Comparison of ENCODE assay signal across 9 mouse cellular contexts in the genomic region with DNA sequence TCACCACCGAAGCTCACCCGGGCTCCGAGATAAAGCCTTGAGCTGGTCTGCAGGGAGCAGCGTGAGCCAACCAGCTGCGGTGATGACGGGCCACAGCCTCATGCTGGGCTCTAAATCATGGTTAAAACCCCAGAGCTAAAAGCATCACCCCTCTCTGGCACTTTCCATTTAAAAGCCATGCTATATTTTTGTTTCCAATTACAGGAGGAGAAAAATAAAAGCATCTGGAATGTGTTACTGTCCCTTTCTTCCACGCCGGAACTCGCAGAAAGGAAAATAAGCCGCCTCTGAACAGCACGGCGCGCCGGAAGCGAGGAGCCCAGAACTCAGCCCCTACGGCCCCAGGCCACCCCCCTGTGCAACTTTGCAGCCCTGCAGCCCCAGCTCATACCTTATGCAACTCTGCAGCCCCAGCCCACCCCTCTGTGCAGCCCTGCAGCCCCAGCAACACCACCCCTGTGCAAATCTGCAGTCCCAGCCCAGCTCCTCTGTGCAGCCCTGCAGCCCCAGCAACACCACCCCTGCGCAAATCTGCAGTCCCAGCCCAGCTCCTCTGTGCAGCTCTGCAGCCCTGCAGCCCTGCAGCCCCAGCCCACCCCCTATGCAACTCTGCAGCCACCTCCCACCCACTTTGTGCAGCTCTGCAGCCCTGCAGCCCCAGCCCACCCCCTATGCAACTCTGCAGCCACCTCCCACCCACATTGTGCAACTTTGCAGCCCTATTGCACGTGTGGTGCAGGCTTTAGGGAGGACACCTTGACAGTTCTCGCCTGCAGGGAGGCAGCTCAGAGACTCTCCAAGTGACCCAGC.
A peak's percentile ranks its signal among the peaks of the same experiment; 100 is the strongest.
DNase-seq lines count a peak whose midpoint lies in the region; ATAC-seq and TF ChIP-seq lines count a peak whose summit lies in the region.
"Had no signal": no experiment of that assay in that cellular context is flagged by ENCODE, and none has a peak within 500 bp of the region (broad histone marks: within the 10 kb centered on the region; RNA-seq: fewer than 3 reads in every experiment).

No protein-coding gene starts in this region.

- 27% methylated on average over 19 of the region's 19 CpGs for WGBS in intestine, embryonic 14.5 days
- WGBS in intestine, postnatal 0 days = 38% methylated on average over 19 of the region's 19 CpGs
- 35% methylated on average over 19 of the region's 19 CpGs for WGBS in forebrain, embryonic 11.5 days
- WGBS in limb, embryonic 11.5 days = 6% methylated on average over 19 of the region's 19 CpGs

- no peaks in the 10 kb centered on the region for H3K27me3 ChIP-seq in intestine, embryonic 14.5 days (replicated peaks; ENCODE audit: control insufficient read depth, insufficient read depth, low read length)
- no peaks in the 10 kb centered on the region for H3K27me3 ChIP-seq in intestine, postnatal 0 days (replicated peaks; ENCODE audit: control insufficient read depth, insufficient read depth, low read length)
- H3K27me3 ChIP-seq in forebrain, embryonic 11.5 days (ENCODE audit: control insufficient read depth, insufficient read depth, low read length) = no peaks in the 10 kb centered on the region
- no peaks in the 10 kb centered on the region for H3K27me3 ChIP-seq in limb, embryonic 11.5 days (ENCODE audit: control insufficient read depth, insufficient read depth, low read length)

- intact Hi-C loops in heart, postnatal 14 days (cut with DNase I) = loop anchor here (5.0 to 10.0 kb wide), 3 partner anchors 83 to 245 kb away; a partner anchor contains a TSS

- H3K27ac ChIP-seq in intestine, embryonic 14.5 days (ENCODE audit: low read depth) = peak overlapping the region; percentile 85
- H3K27ac ChIP-seq in intestine, postnatal 0 days (ENCODE audit: low read depth, low read length) = no peak overlapping the region
- H3K27ac ChIP-seq in forebrain, embryonic 11.5 days (ENCODE audit: low read depth, low read length) = no peak overlapping the region
- peak overlapping the region; percentile 94 for H3K27ac ChIP-seq in limb, embryonic 11.5 days (replicated peaks; ENCODE audit: low read depth, low read length)

- no peak overlapping the region for H3K9ac ChIP-seq in intestine, embryonic 14.5 days (ENCODE audit: low read length)
- no peak overlapping the region for H3K9ac ChIP-seq in intestine, postnatal 0 days (ENCODE audit: low read depth, low read length)
- H3K9ac ChIP-seq in forebrain, embryonic 11.5 days (ENCODE audit: low read length) = no peak overlapping the region; the same call in 1 of the 2 replicates
- H3K9ac ChIP-seq in limb, embryonic 11.5 days (ENCODE audit: low read length) = peak overlapping the region; percentile 48

- TF ChIP-seq CTCF in intestine, postnatal 0 days (IDR thresholded peaks at IDR 0.05; ENCODE audit: low read depth) = no peak

- peak overlapping the region; percentile 14 for H3K4me2 ChIP-seq in intestine, embryonic 14.5 days (ENCODE audit: low read length)
- no peak overlapping the region for H3K4me2 ChIP-seq in intestine, postnatal 0 days (replicated peaks; ENCODE audit: low read depth)
- peak overlapping the region; percentile 3; the same call in 1 of the 2 replicates for H3K4me2 ChIP-seq in forebrain, embryonic 11.5 days (ENCODE audit: low read depth, low read length, severe bottlenecking)
- no peak overlapping the region for H3K4me2 ChIP-seq in limb, embryonic 11.5 days (ENCODE audit: low read depth, severe bottlenecking)

- no peak overlapping the region for H3K4me3 ChIP-seq in intestine, embryonic 14.5 days (ENCODE audit: low read depth, low read length)
- H3K4me3 ChIP-seq in intestine, postnatal 0 days (ENCODE audit: low read depth, low read length) = no peak overlapping the region
- H3K4me3 ChIP-seq in forebrain, embryonic 11.5 days (ENCODE audit: low read depth, low read length) = no peak overlapping the region
- H3K4me3 ChIP-seq in limb, embryonic 11.5 days (ENCODE audit: low read depth, low read length) = no peak overlapping the region
- H3K4me3 ChIP-seq: myocyte had no signal

- 0 out of 2 replicates have a peak, but pooled peaks have one; percentile 34 for ATAC-seq in intestine, embryonic 14.5 days (replicated peaks; ENCODE audit: low FRiP score, low TSS enrichment, low read depth)
- ATAC-seq in intestine, postnatal 0 days = no peak
- ATAC-seq in forebrain, embryonic 11.5 days (replicated peaks; ENCODE audit: low FRiP score) = peak; percentile 62
- peak; percentile 86 for ATAC-seq in limb, embryonic 11.5 days (ENCODE audit: insufficient number of reproducible peaks, low FRiP score, low TSS enrichment, low read depth)

- DNase-seq in intestine, embryonic 14.5 days (ENCODE audit: low spot score) = peak; percentile 61
- DNase-seq in forebrain, embryonic 11.5 days (ENCODE audit: low spot score) = peak; percentile 62
- peak; percentile 47 to 55 for DNase-seq in heart, postnatal 14 days
- DNase-seq in limb, embryonic 11.5 days (ENCODE audit: low spot score) = peak; percentile 80
- peak; percentile 74 for DNase-seq in skeletal muscle tissue, adult 2 months (ENCODE audit: low read depth, low spot score)
- no peak for DNase-seq in c-Kit-positive CD71-positive TER-119-positive erythroid progenitor cells, embryonic 14.5 days (ENCODE audit: low spot score)
- no peak for DNase-seq in frontal cortex, postnatal 14 days (ENCODE audit: low spot score in 2 of 2)

- H3K36me3 ChIP-seq in intestine, embryonic 14.5 days (ENCODE audit: control insufficient read depth, insufficient read depth, low read length) = no peaks in the 10 kb centered on the region
- H3K36me3 ChIP-seq in intestine, postnatal 0 days (ENCODE audit: control insufficient read depth, insufficient read depth) = no peaks in the 10 kb centered on the region
- no peaks in the 10 kb centered on the region for H3K36me3 ChIP-seq in forebrain, embryonic 11.5 days (ENCODE audit: control insufficient read depth, insufficient read depth, low read length)
- H3K36me3 ChIP-seq in limb, embryonic 11.5 days (ENCODE audit: control insufficient read depth, insufficient read depth, low read length) = no peaks in the 10 kb centered on the region

- H3K4me1 ChIP-seq in intestine, embryonic 14.5 days (replicated peaks; ENCODE audit: control insufficient read depth, insufficient read depth, low read length) = peaks cover 45% of the 10 kb centered on the region
- no peaks in the 10 kb centered on the region for H3K4me1 ChIP-seq in intestine, postnatal 0 days (replicated peaks; ENCODE audit: control insufficient read depth, insufficient read depth, low read length)
- peaks cover 9% of the 10 kb centered on the region; the same call in 1 of the 2 replicates for H3K4me1 ChIP-seq in forebrain, embryonic 11.5 days (replicated peaks; ENCODE audit: control insufficient read depth, insufficient read depth, low read length)
- H3K4me1 ChIP-seq in limb, embryonic 11.5 days (ENCODE audit: control insufficient read depth, insufficient read depth, low read length) = peaks cover 18% of the 10 kb centered on the region

- no peaks in the 10 kb centered on the region for H3K9me3 ChIP-seq in intestine, embryonic 14.5 days (ENCODE audit: control insufficient read depth, low read length)
- no peaks in the 10 kb centered on the region for H3K9me3 ChIP-seq in intestine, postnatal 0 days (ENCODE audit: control insufficient read depth)
- H3K9me3 ChIP-seq in forebrain, embryonic 11.5 days (ENCODE audit: control insufficient read depth, low read length) = no peaks in the 10 kb centered on the region
- no peaks in the 10 kb centered on the region for H3K9me3 ChIP-seq in limb, embryonic 11.5 days (ENCODE audit: control insufficient read depth, low read length)

Comparison
In these comparisons a context has a peak if more than half of its experiments do, and no peak if none do; other contexts are left out.
1. H3K27ac ChIP-seq: peak in intestine, embryonic 14.5 days (single experiment) and limb, embryonic 11.5 days (single experiment); none in intestine, postnatal 0 days (single experiment) and forebrain, embryonic 11.5 days (single experiment).
2. H3K4me2 ChIP-seq: peak in intestine, embryonic 14.5 days (single experiment) and forebrain, embryonic 11.5 days (single experiment); none in intestine, postnatal 0 days (single experiment) and limb, embryonic 11.5 days (single experiment).
3. DNase-seq: peak in intestine, embryonic 14.5 days (single experiment), forebrain, embryonic 11.5 days (single experiment), heart, postnatal 14 days (2 of 2), limb, embryonic 11.5 days (single experiment) and skeletal muscle tissue, adult 2 months (single experiment); none in c-Kit-positive CD71-positive TER-119-positive erythroid progenitor cells, embryonic 14.5 days (single experiment) and frontal cortex, postnatal 14 days (0 of 2).